Mouse (Mus musculus) liver, embryonic 14.5 days (tissue): ENCODE measurements at regions not wholly inside any gene's neighbourhood (a gene's known extent, or its start where the extent isn't known, plus 50 kb on each side); places are given as distances from the start of the nearest gene placed in this dataset.

ENCODE experiments used
- ATAC-seq: fragments of 200-750 bp; cut with Nextera tagmentation; 2 replicates; pipeline ENCODE4 v1.8.0; 2017; ENCODE audit warnings: moderate number of reproducible peaks, mild to moderate bottlenecking, moderate library complexity; ENCODE audit not compliant: insufficient read depth
- DNase-seq, 3 experiments: peaks; one replicate each; pipeline ENCODE4 v3.0.0-alpha.2; 2012 to 2013; ENCODE audit warnings: low read depth in 3 of 3, low spot score in 3 of 3
- H3K27ac ChIP-seq: fragments of 300-500 bp; sonication (generic); 2 replicates; pipeline ENCODE4 v1.5.1; 2014; ENCODE audit warnings: moderate library complexity, mild to moderate bottlenecking, control low read depth, inconsistent platforms
- H3K27me3 ChIP-seq: fragments of 300-500 bp; sonication (generic); 2 replicates; pipeline ENCODE4 v1.6.1; 2014; ENCODE audit warnings: mild to moderate bottlenecking, low read length, moderate library complexity; ENCODE audit not compliant: control insufficient read depth, insufficient read depth
- H3K36me3 ChIP-seq: fragments of 300-500 bp; sonication (generic); replicated peaks from 2 replicates; pipeline ENCODE4 v1.6.1; 2014; ENCODE audit warnings: low read depth; ENCODE audit not compliant: control insufficient read depth, insufficient read depth
- H3K4me1 ChIP-seq, 2 experiments: fragments of 200-500 bp in 1 of 2; fragments of 300-500 bp in 1 of 2; sonication (generic) in 1 of 2; replicated peaks; 2 replicates each; pipeline ENCODE4 v1.6.1; 2012 to 2014; ENCODE audit warnings: antibody characterized with exemption in 1 of 2, inconsistent platforms in 1 of 2, low read length in 1 of 2; ENCODE audit not compliant: control insufficient read depth in 2 of 2, insufficient read depth in 2 of 2
- H3K4me2 ChIP-seq: fragments of 300-500 bp; sonication (generic); 2 replicates; pipeline ENCODE4 v1.6.1; 2014; ENCODE audit warnings: low read depth, mild to moderate bottlenecking, control low read depth, moderate library complexity
- H3K4me3 ChIP-seq, 2 experiments: fragments of 200-500 bp in 1 of 2; fragments of 300-500 bp in 1 of 2; sonication (generic) in 1 of 2; 2 replicates each; pipeline ENCODE4 v1.5.1; 2012 to 2014; ENCODE audit warnings: low read depth in 2 of 2, low read length in 2 of 2, mild to moderate bottlenecking in 2 of 2, control low read depth in 1 of 2, inconsistent platforms in 1 of 2, moderate library complexity in 1 of 2; ENCODE audit not compliant: insufficient read depth in 1 of 2
- H3K9ac ChIP-seq: fragments of 300-500 bp; sonication (generic); replicated peaks from 2 replicates; pipeline ENCODE4 v1.6.1; 2014; ENCODE audit warnings: mild to moderate bottlenecking, control low read depth, moderate library complexity
- H3K9me3 ChIP-seq: fragments of 300-500 bp; sonication (generic); 2 replicates; pipeline ENCODE4 v1.6.1; 2016; ENCODE audit warnings: low read length, mixed read lengths; ENCODE audit not compliant: control insufficient read depth
- CTCF ChIP-seq: IDR thresholded peaks from 2 replicates; pipeline ENCODE4 v1.5.1; 2016; ENCODE audit warnings: antibody characterized with exemption, low read depth, control low read depth
- EP300 ChIP-seq: IDR thresholded peaks from 2 replicates; pipeline ENCODE4 v1.6.1; 2016; ENCODE audit warnings: antibody characterized with exemption, low read depth
- WGBS: fragments of 180-500 bp; shearing (Covaris S2); extraction: QIAGEN DNeasy Blood & Tissue Kit; methylation state at CpG from one replicate; pipeline ENCODE4 v1.1.7; 2014; ENCODE audit not compliant: insufficient replicate concordance; 5-methylcytosine and 5-hydroxymethylcytosine counted together

DNA sequence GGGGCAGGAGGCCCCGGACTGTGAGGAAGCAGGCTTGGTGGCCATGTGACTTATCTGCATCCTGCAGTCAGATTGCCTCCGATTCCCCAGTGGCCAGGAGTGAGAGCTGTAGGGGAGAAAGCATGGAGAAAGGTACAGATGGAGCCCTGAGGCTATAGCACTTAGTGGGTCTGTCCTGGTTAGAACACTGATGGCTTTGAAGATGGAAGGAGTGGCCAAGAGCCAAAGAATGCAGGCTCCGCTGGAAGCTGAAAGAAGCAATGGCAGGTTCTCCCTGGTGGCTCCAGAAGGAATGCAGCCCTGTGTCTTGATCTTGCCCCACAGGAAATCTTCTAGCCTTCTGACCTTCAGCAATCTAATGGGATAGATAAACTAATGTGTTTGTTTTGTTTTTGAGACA is 926.3 kb downstream of the 4930447A16Rik start:
- ATAC-seq = no peak
- no peaks in the 10 kb centered on the region for H3K4me1 ChIP-seq
- no peak overlapping the region for H3K27ac ChIP-seq
- H3K4me3 ChIP-seq = no peak overlapping the region
- no peak overlapping the region for H3K4me2 ChIP-seq
- 39% methylated on average over 3 of the region's 3 CpGs for WGBS
- no peaks in the 10 kb centered on the region for H3K9me3 ChIP-seq
- TF ChIP-seq CTCF (no peak), EP300 (no peak)
- no peak for DNase-seq
- H3K36me3 ChIP-seq = no peaks in the 10 kb centered on the region
- H3K9ac ChIP-seq = no peak overlapping the region
- H3K27me3 ChIP-seq = no peaks in the 10 kb centered on the region

DNA sequence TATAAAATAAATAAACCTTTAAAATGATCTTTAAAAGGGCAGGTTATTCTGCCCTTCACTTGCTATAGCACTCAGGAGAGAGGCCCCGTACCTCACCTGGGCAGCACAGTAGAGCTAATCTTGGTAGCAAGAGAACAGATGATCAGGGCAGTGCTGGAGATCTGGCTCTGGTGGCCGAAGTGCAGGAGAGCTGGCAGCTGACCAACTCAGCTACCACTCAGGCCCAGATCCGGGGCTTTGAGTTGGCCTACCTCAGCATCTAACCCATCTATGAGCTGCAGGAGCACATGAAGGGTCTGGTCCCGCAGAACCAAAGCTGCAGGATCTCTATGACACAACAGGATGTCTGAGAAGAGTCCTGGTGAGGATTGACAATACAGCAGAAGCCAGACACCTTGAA is 928.0 kb downstream of the 4930447A16Rik start:
- 63% methylated on average over 4 of the region's 4 CpGs for WGBS
- no peak for TF ChIP-seq CTCF
- TF ChIP-seq EP300 = no peak
- Histone ChIP-seq H3K4me2 (no peak overlapping the region), H3K27me3 (no peaks in the 10 kb centered on the region), H3K27ac (no peak overlapping the region), H3K4me1 (no peaks in the 10 kb centered on the region), H3K36me3 (no peaks in the 10 kb centered on the region), H3K4me3 (no peak overlapping the region), H3K9ac (no peak overlapping the region), H3K9me3 (no peaks in the 10 kb centered on the region)
- no peak for DNase-seq
- ATAC-seq = no peak

DNA sequence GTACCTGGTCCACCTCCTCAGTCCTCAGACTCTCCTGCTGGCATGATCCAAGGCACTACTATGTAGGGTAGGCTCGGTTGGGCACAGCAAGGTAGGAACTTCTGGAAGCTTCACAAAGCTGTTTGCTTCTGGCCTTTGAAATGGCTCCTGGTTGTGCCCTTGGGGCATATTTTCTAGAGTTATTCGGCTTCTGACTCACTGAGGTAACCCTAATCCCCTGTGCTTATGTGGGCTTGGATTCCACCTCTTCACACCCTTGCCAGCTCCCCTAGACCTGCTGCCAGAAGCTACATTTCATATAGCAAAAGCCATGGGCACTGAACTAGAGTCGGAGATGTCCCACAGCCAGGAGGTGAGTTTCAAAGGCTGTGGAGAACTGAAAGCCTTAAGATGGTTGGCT is 933.7 kb downstream of the 4930447A16Rik start:
- 61% methylated on average over 3 of the region's 3 CpGs for WGBS
- Histone ChIP-seq H3K27me3 (no peaks in the 10 kb centered on the region), H3K4me1 (no peaks in the 10 kb centered on the region), H3K9ac (no peak overlapping the region), H3K4me2 (no peak overlapping the region), H3K36me3 (no peaks in the 10 kb centered on the region), H3K4me3 (no peak overlapping the region), H3K9me3 (no peaks in the 10 kb centered on the region), H3K27ac (no peak overlapping the region)
- no peak for TF ChIP-seq CTCF
- no peak for TF ChIP-seq EP300
- DNase-seq (no peak), ATAC-seq (no peak)

DNA sequence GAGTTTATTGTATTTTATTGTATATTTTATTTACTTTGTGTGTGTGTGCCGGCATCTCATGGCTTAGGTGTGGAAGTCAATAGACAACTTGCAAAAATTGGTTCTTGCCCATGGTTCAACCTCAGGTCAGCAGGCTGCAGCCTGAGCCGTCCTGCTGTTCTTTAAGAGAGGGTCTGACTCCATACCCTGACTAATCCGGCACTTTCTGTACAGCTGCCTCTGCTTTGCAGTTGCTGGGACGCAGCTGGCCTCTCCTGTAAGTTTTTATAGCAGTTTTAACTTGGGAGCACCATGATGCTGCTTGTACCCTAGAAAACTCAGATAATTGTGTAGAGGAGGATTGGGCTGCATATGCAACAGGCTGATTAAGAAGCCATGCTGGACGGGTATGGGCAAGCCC is 938.2 kb downstream of the 4930447A16Rik start:
- DNase-seq (no peak), ATAC-seq (no peak)
- TF ChIP-seq EP300 = no peak
- no peak for TF ChIP-seq CTCF
- Histone ChIP-seq H3K9me3 (no peaks in the 10 kb centered on the region), H3K4me1 (no peaks in the 10 kb centered on the region), H3K9ac (no peak overlapping the region), H3K4me2 (no peak overlapping the region), H3K4me3 (no peak overlapping the region), H3K27ac (no peak overlapping the region), H3K36me3 (no peaks in the 10 kb centered on the region), H3K27me3 (no peaks in the 10 kb centered on the region)
- 63% methylated on average over 5 of the region's 5 CpGs for WGBS

DNA sequence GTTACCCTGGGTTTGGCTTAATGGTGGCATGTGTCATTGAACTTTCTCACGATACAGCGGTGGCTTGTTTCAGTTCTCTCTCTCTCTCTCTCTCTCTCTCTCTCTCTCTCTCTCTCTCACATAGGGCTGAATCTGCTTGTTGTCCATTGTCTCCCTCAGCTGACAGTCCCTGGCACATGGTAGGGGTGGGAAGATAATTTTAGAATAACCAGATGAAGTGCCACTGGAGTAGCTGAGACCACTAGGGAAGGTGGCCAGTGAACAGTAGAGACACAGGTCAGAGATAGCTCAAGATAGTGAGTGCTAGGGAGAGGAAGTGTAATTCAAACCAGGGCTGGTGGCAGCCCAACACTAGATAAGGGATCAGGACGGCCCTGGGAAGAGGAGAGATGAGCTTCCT is 938.7 kb downstream of the 4930447A16Rik start:
- Histone ChIP-seq H3K4me2 (no peak overlapping the region), H3K9me3 (no peaks in the 10 kb centered on the region), H3K4me3 (no peak overlapping the region), H3K4me1 (no peaks in the 10 kb centered on the region), H3K27ac (no peak overlapping the region), H3K36me3 (no peaks in the 10 kb centered on the region), H3K9ac (no peak overlapping the region), H3K27me3 (no peaks in the 10 kb centered on the region)
- ATAC-seq (no peak), DNase-seq (no peak)
- 46% methylated on average over 3 of the region's 3 CpGs for WGBS
- TF ChIP-seq CTCF (no peak), EP300 (no peak)
